Mouse (Mus musculus): ENCODE measurements around the gene Gm20388. TPM values are rescaled to one million over a fixed set of nuclear protein-coding genes. Genes with fewer than 3 reads are reported as not detected.
A peak's percentile ranks its signal among the peaks of the same experiment; 100 is the strongest.
"Not testable (repeated sequence)": the region's sequence is repeated elsewhere in the genome, so short reads cannot be mapped to it uniquely, and the experiment has no call there.

Gene Gm20388
- polyA plus RNA-seq, 1 experiment, result 18.7 TPM

GRCm38 (mm10) chr8:121437506-121437905 lies 1526.9 kb downstream of the Gm20388 start:
- no peak overlapping the region for H3K27ac ChIP-seq (ENCODE audit: insufficient read depth, low read length)
- H3K4me1 ChIP-seq (ENCODE audit: control insufficient read depth, insufficient read depth, low read length), result peaks cover 25% of the 10 kb centered on the region
- no peak overlapping the region for H3K4me3 ChIP-seq (replicated peaks; ENCODE audit: insufficient read depth, low read depth, low read length)
- no peaks in the 10 kb centered on the region; the same call in 1 of the 2 replicates for H3K27me3 ChIP-seq (ENCODE audit: control insufficient read depth, insufficient read depth, low read length)
- peak; percentile 30 to 32 for DNase-seq
- TF ChIP-seq POLR2A (IDR thresholded peaks at IDR 0.05; ENCODE audit: borderline replicate concordance, insufficient read depth, low read length) (no peak), CTCF (IDR thresholded peaks at IDR 0.05; ENCODE audit: borderline replicate concordance, insufficient read depth, low read depth, low read length) (no peak)
- WGBS, result 22% methylated on average over 6 of the region's 6 CpGs

- WGBS, result 3% methylated on average over 6 of the region's 6 CpGs
- peak; percentile 55 to 74 for DNase-seq
- no peak overlapping the region for H3K27ac ChIP-seq (ENCODE audit: insufficient read depth, low read length)
These were observed 1527.5 kb downstream of the Gm20388 start for GRCm38 (mm10) chr8:121438111-121438510.

GRCm38 (mm10) chr8:121439351-121439750 lies 1528.7 kb downstream of the Gm20388 start:
- TF ChIP-seq CTCF (IDR thresholded peaks at IDR 0.05; ENCODE audit: borderline replicate concordance, insufficient read depth, low read depth, low read length) (no peak), POLR2A (IDR thresholded peaks at IDR 0.05; ENCODE audit: borderline replicate concordance, insufficient read depth, low read length) (no peak)
- DNase-seq, result peak; percentile 64 to 74
- Histone ChIP-seq H3K27me3 (ENCODE audit: control insufficient read depth, insufficient read depth, low read length) (no peaks in the 10 kb centered on the region), H3K4me1 (ENCODE audit: control insufficient read depth, insufficient read depth, low read length) (peaks cover 25% of the 10 kb centered on the region), H3K27ac (ENCODE audit: insufficient read depth, low read length) (no peak overlapping the region), H3K4me3 (replicated peaks; ENCODE audit: insufficient read depth, low read depth, low read length) (no peak overlapping the region)
- WGBS, result 7% methylated on average over 4 of the region's 4 CpGs

More at GRCm38 (mm10) chr8:121438111-121438510, 1527.5 kb downstream of the Gm20388 start:
- TF ChIP-seq CTCF (IDR thresholded peaks at IDR 0.05; ENCODE audit: borderline replicate concordance, insufficient read depth, low read depth, low read length) (no peak), POLR2A (IDR thresholded peaks at IDR 0.05; ENCODE audit: borderline replicate concordance, insufficient read depth, low read length) (no peak)
- Histone ChIP-seq H3K27me3 (ENCODE audit: control insufficient read depth, insufficient read depth, low read length) (no peaks in the 10 kb centered on the region; the same call in 1 of the 2 replicates), H3K4me3 (replicated peaks; ENCODE audit: insufficient read depth, low read depth, low read length) (no peak overlapping the region), H3K4me1 (ENCODE audit: control insufficient read depth, insufficient read depth, low read length) (peaks cover 25% of the 10 kb centered on the region)

- WGBS, result 75% methylated on average over 7 of the region's 7 CpGs
- no peak overlapping the region for H3K4me3 ChIP-seq (replicated peaks; ENCODE audit: insufficient read depth, low read depth, low read length)
- no peak overlapping the region for H3K27ac ChIP-seq (ENCODE audit: insufficient read depth, low read length)
- no peaks in the 10 kb centered on the region for H3K27me3 ChIP-seq (ENCODE audit: control insufficient read depth, insufficient read depth, low read length)
- no peak for DNase-seq
- TF ChIP-seq POLR2A (IDR thresholded peaks at IDR 0.05; ENCODE audit: borderline replicate concordance, insufficient read depth, low read length) (no peak), CTCF (IDR thresholded peaks at IDR 0.05; ENCODE audit: borderline replicate concordance, insufficient read depth, low read depth, low read length) (no peak)
- H3K4me1 ChIP-seq (ENCODE audit: control insufficient read depth, insufficient read depth, low read length), result peaks cover 33% of the 10 kb centered on the region
These were observed 1532.7 kb downstream of the Gm20388 start for GRCm38 (mm10) chr8:121443361-121443760.

GRCm38 (mm10) chr8:121444521-121444920 lies 1533.9 kb downstream of the Gm20388 start:
- 33% methylated on average over 1 of the region's 1 CpGs for WGBS
- DNase-seq, result peak in 1 of 2 experiments; percentile 49
- H3K27ac ChIP-seq (ENCODE audit: insufficient read depth, low read length); H3K4me3 ChIP-seq (replicated peaks; ENCODE audit: insufficient read depth, low read depth, low read length); H3K27me3 ChIP-seq (ENCODE audit: control insufficient read depth, insufficient read depth, low read length): not testable (repeated sequence)
- H3K4me1 ChIP-seq (ENCODE audit: control insufficient read depth, insufficient read depth, low read length), result peaks cover 23% of the 10 kb centered on the region

- Histone ChIP-seq H3K27me3 (ENCODE audit: control insufficient read depth, insufficient read depth, low read length) (no peaks in the 10 kb centered on the region), H3K4me3 (replicated peaks; ENCODE audit: insufficient read depth, low read depth, low read length) (no peak overlapping the region), H3K4me1 (ENCODE audit: control insufficient read depth, insufficient read depth, low read length) (peaks cover 18% of the 10 kb centered on the region), H3K27ac (ENCODE audit: insufficient read depth, low read length) (no peak overlapping the region)
- 68% methylated on average over 10 of the region's 10 CpGs for WGBS
- no peak for DNase-seq
- no peak for TF ChIP-seq CTCF (IDR thresholded peaks at IDR 0.05; ENCODE audit: borderline replicate concordance, insufficient read depth, low read depth, low read length)
- TF ChIP-seq POLR2A (IDR thresholded peaks at IDR 0.05; ENCODE audit: borderline replicate concordance, insufficient read depth, low read length), result no peak
These were observed 1534.4 kb downstream of the Gm20388 start for GRCm38 (mm10) chr8:121445027-121445471.

- no peak for TF ChIP-seq CTCF (IDR thresholded peaks at IDR 0.05; ENCODE audit: borderline replicate concordance, insufficient read depth, low read depth, low read length)
- no peak for TF ChIP-seq POLR2A (IDR thresholded peaks at IDR 0.05; ENCODE audit: borderline replicate concordance, insufficient read depth, low read length)
These were observed 1535.5 kb downstream of the Gm20388 start for GRCm38 (mm10) chr8:121446133-121446532.

GRCm38 (mm10) chr8:121446862-121447261 lies 1536.2 kb downstream of the Gm20388 start:
- peaks cover 17% of the 10 kb centered on the region for H3K4me1 ChIP-seq (ENCODE audit: control insufficient read depth, insufficient read depth, low read length)
- H3K27me3 ChIP-seq (ENCODE audit: control insufficient read depth, insufficient read depth, low read length), result no peaks in the 10 kb centered on the region
- H3K4me3 ChIP-seq (replicated peaks; ENCODE audit: insufficient read depth, low read depth, low read length), result no peak overlapping the region
- DNase-seq, result no peak
- H3K27ac ChIP-seq (ENCODE audit: insufficient read depth, low read length), result no peak overlapping the region
- TF ChIP-seq CTCF (IDR thresholded peaks at IDR 0.05; ENCODE audit: borderline replicate concordance, insufficient read depth, low read depth, low read length) (no peak), POLR2A (IDR thresholded peaks at IDR 0.05; ENCODE audit: borderline replicate concordance, insufficient read depth, low read length) (no peak)
- WGBS, result 78% methylated on average over 6 of the region's 6 CpGs

More at GRCm38 (mm10) chr8:121446133-121446532, 1535.5 kb downstream of the Gm20388 start:
- no peaks in the 10 kb centered on the region for H3K27me3 ChIP-seq (ENCODE audit: control insufficient read depth, insufficient read depth, low read length)
- peaks cover 17% of the 10 kb centered on the region for H3K4me1 ChIP-seq (ENCODE audit: control insufficient read depth, insufficient read depth, low read length)
- 91% methylated on average over 12 of the region's 12 CpGs for WGBS
- DNase-seq, result no peak
- H3K4me3 ChIP-seq (replicated peaks; ENCODE audit: insufficient read depth, low read depth, low read length), result no peak overlapping the region
- no peak overlapping the region for H3K27ac ChIP-seq (ENCODE audit: insufficient read depth, low read length)
